Mouse (Mus musculus): ENCODE data around the gene Snx32.

The Snx32 gene

GRCm38 (mm10) chr19:5510031-5511026 is at the start of gene Snx32:
Gene Snx32 (minus strand): TSS chr19:5510538.
- DNase-seq (ENCODE audit: low read depth), result peak; percentile 94

GRCm38 (mm10) chr19:5559631-5560456 is 49.5 kb upstream of the Snx32 start:
- DNase-seq (ENCODE audit: low read depth), result no peak

- DNase-seq (ENCODE audit: low read depth), result no peak
Observed at GRCm38 (mm10) chr19:5559229-5559628, 48.9 kb upstream of the Snx32 start.

DNA sequence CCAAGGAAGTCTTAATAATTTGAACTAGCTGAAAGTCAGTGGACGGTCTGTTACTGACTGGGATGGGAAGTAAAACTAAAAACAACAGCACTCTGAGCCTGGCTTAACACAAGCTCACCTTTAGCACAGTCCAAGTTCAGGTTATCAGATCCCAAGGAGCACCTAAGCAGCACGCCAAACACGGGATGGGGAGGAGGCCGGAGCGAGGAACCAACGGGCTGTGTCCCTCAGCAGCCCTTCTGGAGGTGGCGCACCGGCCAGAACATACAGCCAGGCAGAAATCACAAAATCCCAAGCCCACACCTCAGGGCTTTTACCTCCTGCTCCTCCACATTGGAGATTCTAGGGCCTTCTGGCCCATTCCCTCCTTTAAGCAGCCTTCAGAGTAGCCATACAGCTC is 48.4 kb upstream of the Snx32 start:
- DNase-seq (ENCODE audit: low read depth), result no peak

DNA sequence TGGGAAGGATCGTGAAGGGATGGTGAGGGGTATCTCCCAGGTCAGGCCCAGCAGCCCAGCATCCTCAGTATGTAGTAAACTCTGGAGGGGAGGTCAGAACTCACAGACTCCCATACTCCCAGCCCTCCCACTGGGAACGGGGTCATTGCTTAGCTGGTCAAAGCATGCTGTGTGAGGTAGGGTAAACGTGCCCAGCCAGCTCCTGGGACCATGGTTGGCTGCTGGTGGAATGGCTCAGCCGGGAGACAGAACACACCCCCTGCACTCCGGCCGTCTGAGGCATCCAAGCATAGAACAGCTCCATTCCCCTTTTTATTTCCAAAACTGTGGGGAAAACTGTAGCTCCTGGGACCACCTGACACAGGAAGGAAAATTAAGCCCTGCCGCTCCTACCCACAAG is 47.8 kb upstream of the Snx32 start:
- no peak for DNase-seq (ENCODE audit: low read depth)

GRCm38 (mm10) chr19:5554212-5554611 is 43.9 kb upstream of the Snx32 start:
- DNase-seq (ENCODE audit: low read depth), result no peak

- no peak for DNase-seq (ENCODE audit: low read depth)
Observed at GRCm38 (mm10) chr19:5553802-5554201, 43.5 kb upstream of the Snx32 start.

DNA sequence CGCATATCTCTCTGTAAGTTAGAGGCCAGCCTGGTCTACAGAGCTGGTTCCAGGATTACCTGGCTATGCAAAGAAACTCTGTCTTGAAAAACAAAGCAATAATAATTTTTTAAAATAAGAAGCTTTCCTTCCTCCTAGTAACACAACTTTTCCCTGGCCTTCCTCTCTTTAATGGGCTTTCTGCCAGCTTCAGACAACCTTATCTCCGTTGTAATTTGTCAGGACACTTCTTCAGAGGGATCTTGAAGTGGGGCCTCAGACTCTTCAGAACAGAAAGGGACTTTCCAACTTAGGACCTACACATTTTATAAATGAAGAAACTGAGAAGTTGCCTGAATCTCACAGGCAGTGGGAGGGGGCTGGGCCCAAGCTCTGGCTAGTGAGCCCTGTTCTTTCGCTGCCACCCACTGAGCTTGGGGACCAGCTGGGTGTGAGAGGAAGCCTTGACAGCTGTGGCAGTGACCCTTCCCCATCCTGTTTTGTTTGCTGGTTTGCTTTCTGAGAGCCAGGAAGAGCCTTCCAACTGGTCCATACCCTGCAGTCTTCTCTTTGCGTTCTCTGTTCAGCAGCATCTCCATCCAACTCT is 37.2 kb upstream of the Snx32 start:
- no peak for DNase-seq (ENCODE audit: low read depth)

- DNase-seq (ENCODE audit: low read depth), result peak; percentile 72
Observed at GRCm38 (mm10) chr19:5544031-5544430, 33.7 kb upstream of the Snx32 start.

GRCm38 (mm10) chr19:5543362-5543761 is 33.0 kb upstream of the Snx32 start:
- peak; percentile 62 for DNase-seq (ENCODE audit: low read depth)

- DNase-seq (ENCODE audit: low read depth), result no peak
Observed at GRCm38 (mm10) chr19:5538786-5539185, 28.4 kb upstream of the Snx32 start.

DNA sequence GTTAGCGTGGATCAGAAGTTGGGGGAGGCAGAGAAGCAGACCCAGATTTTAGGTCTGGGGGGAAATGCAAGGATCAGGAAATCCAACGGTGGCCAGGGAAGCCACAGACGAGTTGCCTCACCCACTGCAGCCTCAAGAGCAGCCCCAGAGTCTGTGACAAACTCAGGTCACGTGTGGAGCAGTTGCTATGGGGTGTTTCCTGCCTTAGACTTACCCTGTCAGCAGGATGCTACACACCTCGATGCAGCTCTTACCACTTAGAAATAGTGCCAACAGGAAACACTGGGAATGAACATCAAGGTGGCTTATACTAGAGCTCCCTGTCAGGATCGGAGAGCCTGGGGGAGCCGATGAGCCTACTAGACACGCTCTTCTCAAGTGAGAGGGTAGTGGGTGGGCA is 22.2 kb upstream of the Snx32 start:
- DNase-seq (ENCODE audit: low read depth), result no peak

DNA sequence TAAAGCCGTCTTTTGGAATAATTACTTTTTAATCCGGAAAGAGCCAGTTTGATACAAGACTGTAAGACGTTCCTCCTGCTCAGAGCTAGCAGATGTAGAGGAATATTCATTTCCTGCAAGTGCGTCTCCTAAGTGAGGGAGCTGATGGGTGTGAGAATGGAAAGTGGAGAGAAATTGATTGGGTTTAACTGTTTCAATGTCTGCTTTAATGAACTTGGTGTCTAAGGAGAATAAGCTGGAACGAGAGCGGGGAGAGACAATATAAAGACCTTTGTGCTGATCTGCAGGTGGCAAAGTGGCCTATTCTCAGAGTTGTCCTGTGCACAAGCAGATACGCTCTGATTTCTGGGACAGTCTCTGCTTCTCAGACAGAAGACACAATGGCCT is 19.8 kb upstream of the Snx32 start:
- DNase-seq (ENCODE audit: low read depth), result no peak

DNA sequence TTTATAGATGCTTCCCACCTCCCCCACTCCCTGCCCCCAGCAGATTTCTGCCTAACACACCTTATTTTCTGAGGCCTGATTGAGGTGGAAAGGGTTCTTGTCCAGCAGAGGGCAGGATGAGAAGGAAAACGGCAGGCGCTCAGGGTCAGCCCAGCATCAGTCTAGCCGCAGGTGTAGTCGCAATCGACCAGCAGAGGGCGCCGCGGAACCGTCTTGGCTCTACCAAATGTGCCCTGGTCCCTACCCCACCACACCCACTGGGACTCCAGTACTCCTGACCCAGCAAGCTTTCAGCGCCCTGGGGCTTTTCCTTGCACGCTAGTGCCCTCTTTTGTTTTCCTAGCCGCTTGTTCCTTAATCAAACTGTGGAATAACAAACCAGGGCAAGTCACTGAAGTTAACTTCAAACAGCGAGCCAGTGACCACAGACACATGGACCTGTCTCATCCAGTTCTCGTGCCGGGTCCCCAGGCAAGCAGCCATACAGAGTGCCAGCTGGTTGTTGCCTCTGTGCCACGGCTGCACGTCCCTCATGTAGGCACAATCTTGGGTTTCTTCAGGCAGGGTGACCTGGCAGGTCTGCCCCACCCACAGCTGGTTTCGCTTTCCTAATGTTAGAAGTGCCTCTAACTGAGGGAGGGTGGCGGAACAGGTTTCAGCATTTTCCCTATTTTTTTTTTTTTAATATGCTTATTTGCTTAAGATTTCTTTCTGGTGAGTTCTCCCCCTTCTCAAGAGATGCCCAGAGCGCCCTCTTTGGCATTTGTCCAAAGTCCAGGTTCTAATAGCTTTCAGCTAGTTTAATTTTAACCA is 19.2 kb upstream of the Snx32 start:
- peak; percentile 99 for DNase-seq (ENCODE audit: low read depth)

GRCm38 (mm10) chr19:5525204-5525603 is 14.9 kb upstream of the Snx32 start:
- DNase-seq (ENCODE audit: low read depth), result no peak

- no peak for DNase-seq (ENCODE audit: low read depth)
Observed at GRCm38 (mm10) chr19:5518721-5519120, 8.4 kb upstream of the Snx32 start.

GRCm38 (mm10) chr19:5516906-5517505 is 6.7 kb upstream of the Snx32 start:
- DNase-seq (ENCODE audit: low read depth), result peak; percentile 51

GRCm38 (mm10) chr19:5515840-5516777 is 5.8 kb upstream of the Snx32 start:
- DNase-seq (ENCODE audit: low read depth), result no peak

GRCm38 (mm10) chr19:5513005-5513349 is 2.6 kb upstream of the Snx32 start:
- no peak for DNase-seq (ENCODE audit: low read depth)

Measured in NIH3T3 (cell line).